Mouse (Mus musculus): ENCODE measurements around the gene Wwox.

The Wwox gene

DNA sequence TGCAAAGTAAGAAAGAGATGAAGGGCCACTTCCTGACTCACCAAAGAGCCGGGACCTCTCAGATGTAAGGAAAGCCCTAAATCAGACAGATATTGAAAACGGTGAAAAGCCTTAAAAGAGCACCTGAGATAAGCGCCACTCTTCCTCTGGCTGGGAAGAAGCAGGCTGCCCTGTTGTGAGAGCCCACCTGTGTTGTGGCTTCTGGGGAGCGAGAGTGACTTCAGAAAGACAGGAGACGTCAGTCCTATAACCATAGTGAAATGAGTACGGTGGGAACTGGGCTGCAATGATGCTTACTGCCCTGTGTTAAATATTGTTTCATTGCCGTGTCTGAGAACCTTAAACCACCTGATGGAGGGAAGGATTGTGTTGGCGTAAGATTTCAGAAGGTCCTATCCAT lies 431.0 kb downstream of the Wwox start:
- no peak for DNase-seq (ENCODE audit: low spot score)

DNA sequence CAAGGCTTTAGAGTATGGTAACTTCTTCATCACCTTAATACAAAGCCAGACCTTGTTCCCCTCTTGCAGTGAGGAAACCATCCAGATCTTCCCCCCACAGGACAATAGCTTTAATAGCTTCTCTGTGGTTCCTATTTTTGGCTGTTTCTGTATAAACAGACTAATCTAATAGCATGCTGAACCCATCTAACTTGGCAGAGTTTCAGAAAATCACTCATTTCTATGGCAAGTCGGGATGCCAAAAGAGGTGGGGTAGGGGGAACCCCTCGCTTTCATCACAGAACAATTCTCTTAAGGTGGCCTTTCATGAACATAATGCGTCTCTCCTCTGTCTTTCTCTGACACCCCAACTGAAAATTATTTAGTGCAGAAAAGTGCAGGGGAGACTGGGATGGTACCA lies 433.0 kb downstream of the Wwox start:
- no peak for DNase-seq (ENCODE audit: low spot score)

- no peak for DNase-seq (ENCODE audit: low spot score)
Observed at GRCm38 (mm10) chr8:114875161-114875560, 435.7 kb downstream of the Wwox start.

DNA sequence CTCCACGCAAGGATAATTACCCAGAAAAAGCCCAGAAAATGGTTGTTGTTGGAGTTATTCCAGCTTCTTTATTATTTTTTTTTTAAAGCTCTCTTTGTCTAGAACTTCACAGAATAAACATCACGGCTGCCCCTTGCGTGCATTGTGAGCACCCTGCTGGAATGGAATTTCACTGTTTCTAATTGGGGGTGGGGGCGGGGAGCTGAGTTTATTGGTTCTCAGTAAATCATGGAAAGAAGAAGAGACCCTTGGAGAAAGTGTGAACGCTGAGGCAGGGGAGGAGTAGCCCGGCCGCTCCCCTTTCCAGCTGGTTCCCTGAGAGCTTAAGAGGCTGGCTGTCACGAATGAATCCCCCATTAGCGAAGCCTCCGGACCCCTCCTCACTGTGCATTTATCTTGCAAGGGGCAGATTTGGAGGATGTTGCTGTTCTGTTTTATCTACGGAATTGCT lies 436.7 kb downstream of the Wwox start:
- DNase-seq (ENCODE audit: low spot score): no peak

GRCm38 (mm10) chr8:114876696-114877206 lies 437.3 kb downstream of the Wwox start:
- no peak for DNase-seq (ENCODE audit: low spot score)

- no peak for DNase-seq (ENCODE audit: low spot score)
Observed at GRCm38 (mm10) chr8:114877234-114877633, 437.8 kb downstream of the Wwox start.

- no peak for DNase-seq (ENCODE audit: low spot score)
Observed at GRCm38 (mm10) chr8:114878449-114879276, 439.2 kb downstream of the Wwox start.

- no peak for DNase-seq (ENCODE audit: low spot score)
Observed at GRCm38 (mm10) chr8:114879277-114879568, 439.8 kb downstream of the Wwox start.

DNA sequence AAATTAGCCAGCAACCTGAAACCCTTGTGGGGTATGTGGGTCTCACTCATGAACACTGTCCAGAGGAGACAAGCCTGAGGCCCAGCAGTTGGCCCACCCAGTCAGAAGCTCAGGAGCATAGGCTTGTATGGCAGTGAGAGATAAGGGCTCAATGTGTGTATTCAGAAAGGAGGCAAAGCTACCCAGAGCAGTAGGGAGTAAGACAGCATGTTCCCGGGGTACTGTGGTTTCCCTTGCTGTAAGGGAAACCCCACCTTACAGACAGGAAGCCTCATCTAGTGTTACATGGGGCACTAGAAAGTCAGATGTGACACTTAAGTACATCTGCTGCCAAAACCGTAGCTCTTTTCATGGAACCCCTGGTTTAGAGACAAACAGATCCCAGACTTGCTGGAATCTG lies 440.2 kb downstream of the Wwox start:
- DNase-seq (ENCODE audit: low spot score): peak; percentile 32

GRCm38 (mm10) chr8:114880475-114881135 lies 441.1 kb downstream of the Wwox start:
- DNase-seq (ENCODE audit: low spot score): peak; percentile 19

GRCm38 (mm10) chr8:114881891-114882401 lies 442.5 kb downstream of the Wwox start:
- peak; percentile 58 for DNase-seq (ENCODE audit: low spot score)

- DNase-seq (ENCODE audit: low spot score): peak; percentile 3
Observed at GRCm38 (mm10) chr8:114882504-114882903, 443.0 kb downstream of the Wwox start.

GRCm38 (mm10) chr8:114882936-114883606 lies 443.6 kb downstream of the Wwox start:
- no peak for DNase-seq (ENCODE audit: low spot score)

DNA sequence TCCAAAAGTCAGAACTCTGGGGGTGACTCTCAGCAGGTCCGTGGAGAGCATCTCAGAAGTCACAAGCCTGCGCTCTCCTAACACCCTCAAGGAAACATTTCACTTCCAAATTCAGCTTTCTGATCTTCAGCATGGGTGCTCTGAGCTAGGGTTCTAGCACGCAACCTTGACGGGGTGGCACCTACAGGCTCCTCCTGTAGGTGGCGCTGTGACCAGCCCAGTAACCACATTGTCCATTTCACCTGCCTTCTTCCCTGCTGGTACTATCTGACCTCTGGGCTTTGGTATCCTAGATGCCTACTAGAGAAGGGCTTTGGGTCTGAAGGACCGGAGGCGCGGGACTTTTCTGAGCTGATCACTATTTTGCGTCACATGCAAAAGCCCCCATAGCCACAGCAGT lies 444.5 kb downstream of the Wwox start:
- no peak for DNase-seq (ENCODE audit: low spot score)

- DNase-seq (ENCODE audit: low spot score): no peak
Observed at GRCm38 (mm10) chr8:114885026-114885592, 445.7 kb downstream of the Wwox start.

- DNase-seq (ENCODE audit: low spot score): no peak
Observed at GRCm38 (mm10) chr8:114888388-114888787, 448.9 kb downstream of the Wwox start.

GRCm38 (mm10) chr8:114889578-114890374 lies 450.3 kb downstream of the Wwox start:
- no peak for DNase-seq (ENCODE audit: low spot score)

DNA sequence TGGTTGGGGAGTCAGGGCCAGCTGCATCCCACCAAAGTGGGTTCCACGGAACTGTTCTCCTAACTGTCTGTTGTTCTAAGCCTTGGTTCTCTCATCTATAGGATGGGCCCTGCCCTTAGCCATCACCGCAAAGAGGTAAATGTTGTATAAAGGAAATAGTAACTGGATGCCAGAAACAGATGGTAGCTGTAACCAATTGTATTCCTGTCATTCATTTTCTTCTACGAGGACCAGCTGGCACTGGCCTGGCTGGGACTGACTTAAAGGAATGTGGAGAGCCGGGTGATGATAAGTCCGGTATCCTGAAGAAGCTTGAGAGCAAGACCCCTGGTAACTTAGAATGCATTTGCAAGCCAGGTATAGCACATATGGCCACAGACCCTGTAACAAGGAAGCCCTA lies 451.0 kb downstream of the Wwox start:
- no peak for DNase-seq (ENCODE audit: low spot score)

- DNase-seq (ENCODE audit: low spot score): no peak
Observed at GRCm38 (mm10) chr8:114891252-114891651, 451.8 kb downstream of the Wwox start.

GRCm38 (mm10) chr8:114897432-114897831 lies 458.0 kb downstream of the Wwox start:
- no peak for DNase-seq (ENCODE audit: low spot score)

GRCm38 (mm10) chr8:114899157-114899556 lies 459.7 kb downstream of the Wwox start:
- no peak for DNase-seq (ENCODE audit: low spot score)

All from lung, postnatal 25 days (tissue).